Mouse (Mus musculus): ENCODE measurements around the gene Htatip2. TPM values are rescaled to one million over a fixed set of nuclear protein-coding genes. Genes with fewer than 3 reads are reported as not detected.

The Htatip2 gene
- polyA plus RNA-seq, 1 experiment from 2014 or later = 9.4 TPM

- Histone ChIP-seq H3K27ac (ENCODE audit: low read length) (no peak overlapping the region), H3K4me1 (ENCODE audit: insufficient read depth, low read length) (peaks cover 10% of the 10 kb centered on the region), H3K4me3 (ENCODE audit: low read length) (no peak overlapping the region), H3K9ac (replicated peaks; ENCODE audit: low read length) (no peak overlapping the region), H3K36me3 (ENCODE audit: insufficient read depth, low read length) (peaks cover 39% of the 10 kb centered on the region), H3K27me3 (ENCODE audit: insufficient read depth, low read length) (no peaks in the 10 kb centered on the region), H3K9me3 (ENCODE audit: low read length) (no peaks in the 10 kb centered on the region), H3K4me2 (replicated peaks; ENCODE audit: low read depth, low read length) (no peak overlapping the region)
- ATAC-seq (ENCODE audit: low FRiP score, low TSS enrichment) = no peak
- WGBS = 98% methylated on average over 2 of the region's 2 CpGs
Observed at GRCm38 (mm10) chr7:49783017-49783416, 24.1 kb downstream of the Htatip2 start.

- H3K4me1 ChIP-seq (ENCODE audit: insufficient read depth, low read length) = no peaks in the 10 kb centered on the region
- H3K9me3 ChIP-seq (ENCODE audit: low read length) = no peaks in the 10 kb centered on the region
- H3K27me3 ChIP-seq (ENCODE audit: insufficient read depth, low read length) = no peaks in the 10 kb centered on the region
- H3K4me3 ChIP-seq (ENCODE audit: low read length) = no peak overlapping the region
- peaks cover 48% of the 10 kb centered on the region for H3K36me3 ChIP-seq (ENCODE audit: insufficient read depth, low read length)
- H3K4me2 ChIP-seq (replicated peaks; ENCODE audit: low read depth, low read length) = no peak overlapping the region
- no peak for ATAC-seq (ENCODE audit: low FRiP score, low TSS enrichment)
- 91% methylated on average over 7 of the region's 7 CpGs for WGBS
- no peak overlapping the region for H3K27ac ChIP-seq (ENCODE audit: low read length)
- no peak overlapping the region for H3K9ac ChIP-seq (replicated peaks; ENCODE audit: low read length)
Observed at GRCm38 (mm10) chr7:49785141-49785540, 26.2 kb downstream of the Htatip2 start.

GRCm38 (mm10) chr7:49786618-49787382, 27.9 kb downstream of the Htatip2 start:
- peaks cover 37% of the 10 kb centered on the region for H3K36me3 ChIP-seq (ENCODE audit: insufficient read depth, low read length)
- H3K9me3 ChIP-seq (ENCODE audit: low read length) = no peaks in the 10 kb centered on the region
- H3K4me3 ChIP-seq (ENCODE audit: low read length) = no peak overlapping the region
- H3K27ac ChIP-seq (ENCODE audit: low read length) = no peak overlapping the region
- H3K4me1 ChIP-seq (ENCODE audit: insufficient read depth, low read length) = no peaks in the 10 kb centered on the region
- no peak overlapping the region for H3K4me2 ChIP-seq (replicated peaks; ENCODE audit: low read depth, low read length)
- 47% methylated on average over 12 of the region's 12 CpGs for WGBS
- H3K27me3 ChIP-seq (ENCODE audit: insufficient read depth, low read length) = no peaks in the 10 kb centered on the region
- no peak overlapping the region for H3K9ac ChIP-seq (replicated peaks; ENCODE audit: low read length)
- ATAC-seq (ENCODE audit: low FRiP score, low TSS enrichment) = peak; percentile 42; the same call in 1 of the 2 replicates

- no peak overlapping the region for H3K9ac ChIP-seq (replicated peaks; ENCODE audit: low read length)
- no peak overlapping the region for H3K4me2 ChIP-seq (replicated peaks; ENCODE audit: low read depth, low read length)
- H3K9me3 ChIP-seq (ENCODE audit: low read length) = no peaks in the 10 kb centered on the region
- ATAC-seq (ENCODE audit: low FRiP score, low TSS enrichment) = peak; percentile 27; the same call in 1 of the 2 replicates
- WGBS = 90% methylated on average over 3 of the region's 3 CpGs
- H3K4me1 ChIP-seq (ENCODE audit: insufficient read depth, low read length) = no peaks in the 10 kb centered on the region
- peaks cover 33% of the 10 kb centered on the region for H3K36me3 ChIP-seq (ENCODE audit: insufficient read depth, low read length)
- H3K27me3 ChIP-seq (ENCODE audit: insufficient read depth, low read length) = no peaks in the 10 kb centered on the region
- no peak overlapping the region for H3K4me3 ChIP-seq (ENCODE audit: low read length)
- no peak overlapping the region for H3K27ac ChIP-seq (ENCODE audit: low read length)
Observed at GRCm38 (mm10) chr7:49787383-49787645, 28.4 kb downstream of the Htatip2 start.

DNA sequence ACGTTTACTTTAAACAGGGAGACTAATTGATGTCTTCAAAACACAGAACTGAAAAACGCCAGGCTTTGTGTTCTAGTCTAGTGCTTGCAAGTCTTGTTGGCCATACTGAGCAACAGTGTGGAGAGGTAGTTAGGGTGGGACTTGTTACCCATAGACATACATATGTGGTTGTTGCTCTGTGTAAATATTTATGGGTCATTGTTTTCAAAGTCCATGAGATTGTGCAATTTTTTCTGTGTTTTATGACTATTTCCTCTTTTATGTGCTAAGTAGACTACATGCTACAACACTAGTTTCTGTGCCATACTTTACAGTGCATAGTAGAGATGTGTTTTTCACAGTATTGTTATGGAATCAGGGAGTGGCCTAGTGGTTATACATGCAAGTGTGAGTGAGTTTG, 35.4 kb downstream of the Htatip2 start:
- 85% methylated on average over 2 of the region's 2 CpGs for WGBS
- peaks cover 16% of the 10 kb centered on the region for H3K36me3 ChIP-seq (ENCODE audit: insufficient read depth, low read length)

DNA sequence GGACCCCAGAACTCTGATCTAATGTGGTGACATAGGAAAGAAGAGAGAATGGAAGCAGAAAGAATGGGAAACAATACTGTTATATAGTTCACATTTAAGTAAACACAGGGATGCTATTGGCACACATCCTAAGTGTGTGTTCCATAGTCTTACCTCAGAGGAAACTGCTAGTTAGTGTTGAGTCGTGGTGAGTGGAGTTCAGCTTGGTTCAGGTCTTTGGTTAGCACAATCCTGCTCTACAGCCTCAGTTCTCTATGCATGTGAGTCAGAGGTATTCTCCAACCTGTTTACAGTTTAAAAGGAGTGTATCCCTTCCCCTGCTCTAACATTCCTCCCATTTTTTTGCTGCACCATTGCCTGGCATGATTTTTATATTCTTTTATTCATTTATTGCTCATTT, 38.3 kb downstream of the Htatip2 start:
- no peak overlapping the region for H3K4me2 ChIP-seq (replicated peaks; ENCODE audit: low read depth, low read length)
- H3K27me3 ChIP-seq (ENCODE audit: insufficient read depth, low read length) = no peaks in the 10 kb centered on the region
- no peak overlapping the region for H3K4me3 ChIP-seq (ENCODE audit: low read length)
- 77% methylated on average over 1 of the region's 1 CpGs for WGBS
- no peak overlapping the region for H3K9ac ChIP-seq (replicated peaks; ENCODE audit: low read length)
- H3K4me1 ChIP-seq (ENCODE audit: insufficient read depth, low read length) = no peaks in the 10 kb centered on the region
- no peak for ATAC-seq (ENCODE audit: low FRiP score, low TSS enrichment)
- no peak overlapping the region for H3K27ac ChIP-seq (ENCODE audit: low read length)
- no peaks in the 10 kb centered on the region for H3K9me3 ChIP-seq (ENCODE audit: low read length)
- peaks cover 24% of the 10 kb centered on the region for H3K36me3 ChIP-seq (ENCODE audit: insufficient read depth, low read length)

More for the DNA sequence above, 35.4 kb downstream of the Htatip2 start:
- Histone ChIP-seq H3K4me1 (ENCODE audit: insufficient read depth, low read length) (no peaks in the 10 kb centered on the region), H3K4me2 (replicated peaks; ENCODE audit: low read depth, low read length) (no peak overlapping the region), H3K9ac (replicated peaks; ENCODE audit: low read length) (no peak overlapping the region), H3K4me3 (ENCODE audit: low read length) (no peak overlapping the region), H3K27ac (ENCODE audit: low read length) (no peak overlapping the region), H3K27me3 (ENCODE audit: insufficient read depth, low read length) (no peaks in the 10 kb centered on the region), H3K9me3 (ENCODE audit: low read length) (no peaks in the 10 kb centered on the region)
- no peak for ATAC-seq (ENCODE audit: low FRiP score, low TSS enrichment)

- 87% methylated on average over 6 of the region's 6 CpGs for WGBS
Observed at GRCm38 (mm10) chr7:49803511-49803910, 44.6 kb downstream of the Htatip2 start.

DNA sequence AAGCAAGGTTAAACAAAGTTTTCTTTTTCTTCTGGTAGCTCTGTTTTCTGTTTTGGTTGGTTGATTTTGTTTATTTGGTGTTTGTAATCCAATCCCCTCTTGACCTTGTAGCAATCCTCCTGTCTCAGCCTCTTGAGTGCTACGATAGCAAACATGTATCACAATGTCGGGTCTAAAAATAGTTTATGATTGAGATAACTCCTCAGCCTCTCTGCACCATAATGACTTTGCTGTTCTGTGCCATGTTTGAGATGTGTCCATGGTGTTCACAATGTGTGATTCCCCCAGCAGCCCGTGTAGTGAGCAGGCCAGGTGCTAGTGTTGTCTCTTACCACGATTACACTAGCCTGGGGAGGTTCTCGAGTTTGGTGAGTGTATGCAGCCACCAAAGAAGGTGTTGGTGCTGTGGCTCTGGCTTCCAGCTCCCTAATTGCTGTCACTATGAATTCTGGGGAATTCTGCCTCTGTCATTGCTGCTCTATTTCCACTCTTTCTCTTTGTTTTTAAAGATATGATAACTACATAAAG, 45.8 kb downstream of the Htatip2 start:
- H3K36me3 ChIP-seq (ENCODE audit: insufficient read depth, low read length) = peaks cover 23% of the 10 kb centered on the region
- no peak overlapping the region for H3K4me2 ChIP-seq (replicated peaks; ENCODE audit: low read depth, low read length)
- H3K4me1 ChIP-seq (ENCODE audit: insufficient read depth, low read length) = no peaks in the 10 kb centered on the region
- 49% methylated on average over 5 of the region's 5 CpGs for WGBS
- H3K27ac ChIP-seq (ENCODE audit: low read length) = 0 out of 2 replicates have a peak overlapping the region, but pooled peaks have one; percentile 31
- no peaks in the 10 kb centered on the region for H3K9me3 ChIP-seq (ENCODE audit: low read length)
- H3K9ac ChIP-seq (replicated peaks; ENCODE audit: low read length) = no peak overlapping the region
- H3K4me3 ChIP-seq (ENCODE audit: low read length) = no peak overlapping the region
- H3K27me3 ChIP-seq (ENCODE audit: insufficient read depth, low read length) = no peaks in the 10 kb centered on the region
- ATAC-seq (ENCODE audit: low FRiP score, low TSS enrichment) = no peak

More at GRCm38 (mm10) chr7:49803511-49803910, 44.6 kb downstream of the Htatip2 start:
- Histone ChIP-seq H3K9me3 (ENCODE audit: low read length) (no peaks in the 10 kb centered on the region), H3K36me3 (ENCODE audit: insufficient read depth, low read length) (peaks cover 26% of the 10 kb centered on the region), H3K4me2 (replicated peaks; ENCODE audit: low read depth, low read length) (no peak overlapping the region), H3K27me3 (ENCODE audit: insufficient read depth, low read length) (no peaks in the 10 kb centered on the region), H3K27ac (ENCODE audit: low read length) (no peak overlapping the region), H3K4me1 (ENCODE audit: insufficient read depth, low read length) (no peaks in the 10 kb centered on the region), H3K4me3 (ENCODE audit: low read length) (no peak overlapping the region), H3K9ac (replicated peaks; ENCODE audit: low read length) (no peak overlapping the region)
- no peak for ATAC-seq (ENCODE audit: low FRiP score, low TSS enrichment)

GRCm38 (mm10) chr7:49805618-49806017, 46.7 kb downstream of the Htatip2 start:
- Histone ChIP-seq H3K4me3 (ENCODE audit: low read length) (no peak overlapping the region), H3K4me2 (replicated peaks; ENCODE audit: low read depth, low read length) (no peak overlapping the region), H3K9ac (replicated peaks; ENCODE audit: low read length) (no peak overlapping the region), H3K9me3 (ENCODE audit: low read length) (no peaks in the 10 kb centered on the region), H3K36me3 (ENCODE audit: insufficient read depth, low read length) (peaks cover 15% of the 10 kb centered on the region; the same call in 1 of the 2 replicates), H3K4me1 (ENCODE audit: insufficient read depth, low read length) (no peaks in the 10 kb centered on the region), H3K27ac (ENCODE audit: low read length) (no peak overlapping the region), H3K27me3 (ENCODE audit: insufficient read depth, low read length) (no peaks in the 10 kb centered on the region)
- 36% methylated on average over 3 of the region's 3 CpGs for WGBS
- no peak for ATAC-seq (ENCODE audit: low FRiP score, low TSS enrichment)

GRCm38 (mm10) chr7:49807093-49807682, 48.3 kb downstream of the Htatip2 start:
- no peaks in the 10 kb centered on the region for H3K27me3 ChIP-seq (ENCODE audit: insufficient read depth, low read length)
- ATAC-seq (ENCODE audit: low FRiP score, low TSS enrichment) = no peak
- H3K9ac ChIP-seq (replicated peaks; ENCODE audit: low read length) = no peak overlapping the region
- no peak overlapping the region for H3K4me2 ChIP-seq (replicated peaks; ENCODE audit: low read depth, low read length)
- H3K4me3 ChIP-seq (ENCODE audit: low read length) = no peak overlapping the region
- H3K36me3 ChIP-seq (ENCODE audit: insufficient read depth, low read length) = peaks cover 16% of the 10 kb centered on the region; the same call in 1 of the 2 replicates
- no peaks in the 10 kb centered on the region for H3K4me1 ChIP-seq (ENCODE audit: insufficient read depth, low read length)
- 76% methylated on average over 9 of the region's 9 CpGs for WGBS
- no peaks in the 10 kb centered on the region for H3K9me3 ChIP-seq (ENCODE audit: low read length)
- no peak overlapping the region for H3K27ac ChIP-seq (ENCODE audit: low read length)
